Mouse (Mus musculus) CD4-positive helper T cell, adult 2 months (primary cell): ENCODE measurements around the gene Spocd1.
"Not testable (repeated sequence)": the region's sequence is repeated elsewhere in the genome, so short reads cannot be mapped to it uniquely, and the experiment has no call there.

Source experiments
- DNase-seq: peaks from one replicate; pipeline ENCODE4 v3.0.0-alpha.2; 2012; ENCODE audit warnings: low read depth, missing footprints, low spot score

The Spocd1 gene

GRCm38 (mm10) chr4:129928949-129929348 lies at the start of gene Spocd1:
Spocd1 (plus strand) TSS chr4:129929249.
- DNase-seq, result no peak

GRCm38 (mm10) chr4:129880615-129881014 lies 48.4 kb upstream of the Spocd1 start:
- no peak for DNase-seq

- DNase-seq, result no peak
These were observed 47.4 kb upstream of the Spocd1 start for GRCm38 (mm10) chr4:129881661-129882060.

- DNase-seq, result peak; percentile 79
These were observed 46.3 kb upstream of the Spocd1 start for GRCm38 (mm10) chr4:129882555-129883293.

GRCm38 (mm10) chr4:129884041-129884930 lies 44.8 kb upstream of the Spocd1 start:
- DNase-seq, result no peak

- DNase-seq, result no peak
These were observed 39.4 kb upstream of the Spocd1 start for GRCm38 (mm10) chr4:129889661-129890060.

- no peak for DNase-seq
These were observed 39.0 kb upstream of the Spocd1 start for GRCm38 (mm10) chr4:129890094-129890493.

- DNase-seq, result no peak
These were observed 34.2 kb upstream of the Spocd1 start for GRCm38 (mm10) chr4:129894861-129895260.

- DNase-seq, result not testable (repeated sequence)
These were observed 30.2 kb upstream of the Spocd1 start for GRCm38 (mm10) chr4:129898815-129899214.

GRCm38 (mm10) chr4:129902394-129902793 lies 26.7 kb upstream of the Spocd1 start:
- no peak for DNase-seq

GRCm38 (mm10) chr4:129903577-129903976 lies 25.5 kb upstream of the Spocd1 start:
- no peak for DNase-seq

- DNase-seq, result no peak
These were observed 24.0 kb upstream of the Spocd1 start for GRCm38 (mm10) chr4:129905032-129905431.

GRCm38 (mm10) chr4:129906016-129906415 lies 23.0 kb upstream of the Spocd1 start:
- no peak for DNase-seq

GRCm38 (mm10) chr4:129908836-129909235 lies 20.2 kb upstream of the Spocd1 start:
- DNase-seq, result no peak

GRCm38 (mm10) chr4:129909261-129909731 lies 19.8 kb upstream of the Spocd1 start:
- peak; percentile 22 for DNase-seq

GRCm38 (mm10) chr4:129912998-129913397 lies 16.1 kb upstream of the Spocd1 start:
- DNase-seq, result no peak

- peak; percentile 34 for DNase-seq
These were observed 15.0 kb upstream of the Spocd1 start for GRCm38 (mm10) chr4:129913761-129914644.

- DNase-seq, result no peak
These were observed 14.4 kb upstream of the Spocd1 start for GRCm38 (mm10) chr4:129914686-129915085.

GRCm38 (mm10) chr4:129915349-129915988 lies 13.6 kb upstream of the Spocd1 start:
- no peak for DNase-seq

- DNase-seq, result no peak
These were observed 12.9 kb upstream of the Spocd1 start for GRCm38 (mm10) chr4:129916159-129916558.

- no peak for DNase-seq
These were observed 11.9 kb upstream of the Spocd1 start for GRCm38 (mm10) chr4:129917016-129917603.
